Mouse (Mus musculus) forebrain, embryonic 16.5 days (tissue): ENCODE data around the gene Nags. TPM values are rescaled to one million over a fixed set of nuclear protein-coding genes. Genes with fewer than 3 reads are reported as not detected.

ENCODE experiments used
- ATAC-seq: fragments of 200-750 bp; cut with Nextera tagmentation; 2 replicates; pipeline ENCODE4 v1.8.0; 2017; ENCODE audit warnings: mild to moderate bottlenecking, moderate library complexity
- H3K27ac ChIP-seq: fragments of 300-500 bp; sonication (generic); 2 replicates; pipeline ENCODE4 v1.5.1; 2014; ENCODE audit warnings: low read length, control low read depth
- H3K27me3 ChIP-seq: fragments of 300-500 bp; sonication (generic); replicated peaks from 2 replicates; pipeline ENCODE4 v1.6.1; 2014; ENCODE audit warnings: low read length; ENCODE audit not compliant: control insufficient read depth, insufficient read depth
- H3K36me3 ChIP-seq: fragments of 300-500 bp; sonication (generic); 2 replicates; pipeline ENCODE4 v1.6.1; 2014; ENCODE audit not compliant: control insufficient read depth, insufficient read depth
- H3K4me1 ChIP-seq: fragments of 300-500 bp; sonication (generic); replicated peaks from 2 replicates; pipeline ENCODE4 v1.6.1; 2014; ENCODE audit warnings: low read length; ENCODE audit not compliant: control insufficient read depth, insufficient read depth
- H3K4me2 ChIP-seq: fragments of 300-500 bp; sonication (generic); 2 replicates; pipeline ENCODE4 v1.6.1; 2014; ENCODE audit warnings: mild to moderate bottlenecking, low read length, control low read depth
- H3K4me3 ChIP-seq: fragments of 300-500 bp; sonication (generic); replicated peaks from 2 replicates; pipeline ENCODE4 v1.5.1; 2014; ENCODE audit warnings: mild to moderate bottlenecking, low read length, control low read depth
- H3K9ac ChIP-seq: fragments of 300-500 bp; sonication (generic); replicated peaks from 2 replicates; pipeline ENCODE4 v1.6.1; 2014; ENCODE audit warnings: low read depth, low read length, control low read depth
- H3K9me3 ChIP-seq: fragments of 300-500 bp; sonication (generic); 2 replicates; pipeline ENCODE4 v1.6.1; 2016; ENCODE audit warnings: low read length; ENCODE audit not compliant: control insufficient read depth
- WGBS: fragments of 180-500 bp; shearing (Covaris S2); extraction: QIAGEN DNeasy Blood & Tissue Kit; methylation state at CpG from one replicate; pipeline ENCODE4 v1.1.7; 2014; 5-methylcytosine and 5-hydroxymethylcytosine counted together
- polyA plus RNA-seq: library from polyadenylated mRNA; unstranded; fragments of >200 nt; fragmentation: Nextera tagmentation; extraction: Ambion mirVana; gene quantifications from 2 replicates; pipeline ENCODE4 v1.2.1, GENCODE M21; 2015

The Nags gene
- polyA plus RNA-seq, 1 experiment from 2014 or later, result not detected

DNA sequence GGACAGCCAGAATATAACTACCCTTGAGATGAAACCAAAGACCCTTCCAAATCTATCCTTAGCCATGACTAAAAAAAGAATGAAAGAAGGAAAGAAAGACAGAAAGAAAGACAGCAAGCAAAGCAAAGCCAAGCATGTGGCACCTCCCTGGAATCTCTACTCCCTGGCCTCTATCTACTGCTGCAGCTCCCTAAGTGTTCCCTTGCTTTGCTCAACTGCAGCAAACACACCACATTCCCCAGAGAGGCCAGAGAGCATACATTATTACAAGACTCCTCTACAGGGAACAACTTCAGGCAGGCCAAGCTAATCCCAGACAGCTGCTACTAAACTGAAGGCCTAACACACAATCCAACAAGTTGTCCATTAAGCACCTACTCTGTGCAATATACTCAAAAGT, 34.5 kb downstream of the Nags start:
- Histone ChIP-seq H3K4me3 (no peak overlapping the region), H3K4me2 (no peak overlapping the region), H3K27me3 (no peaks in the 10 kb centered on the region), H3K27ac (no peak overlapping the region), H3K9ac (no peak overlapping the region), H3K4me1 (peaks cover 13% of the 10 kb centered on the region), H3K9me3 (no peaks in the 10 kb centered on the region), H3K36me3 (peaks cover 5% of the 10 kb centered on the region)
- ATAC-seq, result no peak

DNA sequence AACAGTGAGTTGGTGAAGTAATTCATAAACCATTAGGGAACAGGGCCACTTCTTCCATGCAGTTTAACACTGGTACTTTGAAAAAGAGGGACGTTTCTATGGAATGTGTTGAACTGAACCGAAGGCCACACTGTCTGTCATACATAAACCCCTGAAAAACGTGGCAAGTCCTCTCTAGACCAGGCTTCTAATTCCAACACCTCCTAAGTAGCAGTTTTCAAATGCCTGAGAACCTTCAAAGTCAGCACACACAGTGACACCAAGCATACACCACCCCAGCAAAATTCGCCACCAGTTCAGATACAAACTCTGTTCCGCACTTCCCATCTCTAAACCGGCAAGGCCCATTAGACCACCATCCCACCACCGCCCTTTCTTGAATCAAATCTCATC, 38.9 kb downstream of the Nags start:
- Histone ChIP-seq H3K9me3 (no peaks in the 10 kb centered on the region), H3K36me3 (peaks cover 5% of the 10 kb centered on the region), H3K27ac (peak overlapping the region; percentile 95), H3K4me3 (peak overlapping the region; percentile 63), H3K9ac (peak overlapping the region; percentile 88), H3K27me3 (no peaks in the 10 kb centered on the region), H3K4me1 (peaks cover 16% of the 10 kb centered on the region), H3K4me2 (peak overlapping the region; percentile 90)
- WGBS, result 6% methylated on average over 7 of the region's 7 CpGs
- ATAC-seq, result 0 out of 2 replicates have a peak, but pooled peaks have one; percentile 2

DNA sequence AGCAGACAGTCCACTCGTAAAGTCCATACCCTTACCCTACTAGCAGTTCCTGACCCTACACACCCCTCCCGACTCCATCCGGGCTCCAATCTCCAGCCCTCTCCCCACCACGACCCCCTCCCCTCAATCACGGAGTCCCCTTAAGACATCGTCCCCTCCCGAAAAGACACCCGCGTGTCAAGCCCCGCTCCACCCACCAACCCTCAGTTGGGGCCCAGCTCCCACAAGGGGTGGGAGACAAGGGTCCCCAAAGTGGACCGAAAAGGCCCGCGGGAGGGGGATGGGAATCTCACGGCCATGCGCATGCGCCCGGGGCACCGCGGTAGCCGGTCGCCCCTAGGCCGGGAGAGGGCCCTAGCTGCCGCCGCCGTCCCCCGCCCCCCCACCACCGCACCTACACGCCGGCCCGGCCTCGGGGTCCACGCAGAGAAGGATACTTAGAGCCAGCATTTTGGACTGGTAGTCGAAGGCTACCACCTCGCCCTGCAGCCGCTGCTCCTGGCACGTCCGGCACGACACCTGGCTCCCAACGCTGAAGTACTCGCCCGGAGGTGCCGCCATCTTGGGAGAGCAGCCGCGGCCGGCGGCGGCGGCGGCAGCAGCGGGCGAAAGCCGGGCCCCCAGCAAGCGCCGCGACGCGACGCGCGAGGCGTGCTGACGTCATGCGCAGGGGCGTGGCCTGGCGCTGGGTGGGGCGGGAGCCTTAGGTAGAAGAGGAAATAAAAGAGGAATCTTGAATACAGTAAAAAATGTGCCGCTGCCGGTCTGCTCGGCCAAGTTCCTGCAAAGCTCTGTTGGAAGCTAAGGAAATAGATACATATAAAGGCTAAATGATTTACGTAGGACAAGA, 39.6 kb downstream of the Nags start, which contains the start of gene Lsm12:
Lsm12 (minus strand) TSS at position 651 of the 850 bp plus-strand sequence.
- peaks cover 18% of the 10 kb centered on the region for H3K4me1 ChIP-seq
- H3K4me3 ChIP-seq, result peak within 1 kb of the TSS; percentile 63
- no peaks in the 10 kb centered on the region for H3K9me3 ChIP-seq
- peak within 1 kb of the TSS; percentile 95 for H3K27ac ChIP-seq
- peak within 1 kb of the TSS; percentile 88 for H3K9ac ChIP-seq
- no peaks in the 10 kb centered on the region for H3K27me3 ChIP-seq
- under 1% methylated on average over 58 of the region's 70 CpGs for WGBS
- peak within 1 kb of the TSS; percentile 90 for H3K4me2 ChIP-seq
- peaks cover 5% of the 10 kb centered on the region for H3K36me3 ChIP-seq
- ATAC-seq, result peak; percentile 87

DNA sequence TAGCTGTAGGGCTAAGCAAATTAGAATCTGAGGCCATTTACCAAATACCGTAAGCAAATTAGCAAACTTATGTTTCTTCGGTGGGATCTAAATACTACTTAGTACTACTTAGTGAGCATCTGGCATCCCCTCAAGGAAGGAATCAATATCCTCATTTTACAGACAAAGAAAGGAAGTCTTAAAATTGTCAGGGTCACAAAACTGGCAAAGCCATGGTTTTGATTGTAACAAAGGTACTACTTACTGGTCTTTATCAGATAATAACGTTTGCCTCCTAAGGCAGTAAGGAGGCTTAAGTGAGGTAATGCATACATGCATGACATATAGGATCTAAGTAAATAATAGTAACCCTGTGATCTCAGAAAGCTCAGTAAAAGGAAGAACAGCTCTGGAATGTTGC, 40.4 kb downstream of the Nags start:
- H3K36me3 ChIP-seq, result peaks cover 3% of the 10 kb centered on the region
- ATAC-seq, result no peak
- H3K9me3 ChIP-seq, result no peaks in the 10 kb centered on the region
- H3K27me3 ChIP-seq, result no peaks in the 10 kb centered on the region
- peak overlapping the region; percentile 90 for H3K4me2 ChIP-seq
- H3K4me3 ChIP-seq, result no peak overlapping the region; the same call in 1 of the 2 replicates
- peak overlapping the region; percentile 95 for H3K27ac ChIP-seq
- H3K9ac ChIP-seq, result no peak overlapping the region; the same call in 1 of the 2 replicates
- peaks cover 26% of the 10 kb centered on the region for H3K4me1 ChIP-seq
- 53% methylated on average over 3 of the region's 3 CpGs for WGBS

DNA sequence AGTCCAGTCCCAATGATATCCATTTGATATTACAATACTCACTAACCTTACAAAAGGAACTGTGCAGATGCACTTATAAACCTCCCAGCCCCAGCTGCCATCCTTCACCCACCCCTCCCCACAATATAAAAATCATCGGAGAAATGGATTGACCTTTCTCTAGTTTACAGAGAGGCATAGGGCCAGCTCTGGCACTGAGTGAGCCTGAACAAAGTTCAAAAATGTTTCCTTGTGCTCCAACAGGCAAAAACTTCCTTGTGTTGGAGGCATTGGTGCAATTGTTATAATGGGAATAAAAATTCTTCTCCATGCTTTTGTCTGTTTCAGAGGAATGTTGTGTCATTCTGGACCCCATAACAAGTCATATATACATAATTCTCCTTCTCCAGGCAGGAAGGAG, 40.9 kb downstream of the Nags start:
- Histone ChIP-seq H3K4me2 (no peak overlapping the region), H3K27me3 (no peaks in the 10 kb centered on the region), H3K9me3 (no peaks in the 10 kb centered on the region), H3K27ac (no peak overlapping the region), H3K9ac (no peak overlapping the region), H3K4me1 (peaks cover 28% of the 10 kb centered on the region), H3K36me3 (peaks cover 3% of the 10 kb centered on the region; the same call in 1 of the 2 replicates), H3K4me3 (no peak overlapping the region)
- 73% methylated on average over 1 of the region's 1 CpGs for WGBS
- no peak for ATAC-seq

DNA sequence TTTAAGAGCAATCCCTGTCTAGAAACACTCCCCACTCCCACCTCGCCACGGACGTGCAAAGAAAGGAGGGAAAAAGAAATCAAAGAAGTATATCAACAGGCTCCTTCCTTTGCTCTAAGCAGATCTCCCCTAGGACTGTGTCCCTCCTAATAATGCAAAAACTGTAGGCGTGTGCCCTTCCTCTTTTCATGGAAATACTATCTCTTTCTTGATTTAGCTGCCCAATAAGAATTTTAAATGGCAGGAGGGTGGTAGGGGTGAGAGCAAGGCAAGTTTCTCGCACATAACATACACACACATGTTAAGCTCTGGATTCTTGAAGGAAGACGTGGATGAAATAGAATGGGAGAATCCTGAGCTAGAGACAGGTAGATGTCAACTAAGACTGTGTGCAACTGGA, 43.7 kb downstream of the Nags start:
- Histone ChIP-seq H3K4me3 (peak overlapping the region; percentile 55), H3K9me3 (no peaks in the 10 kb centered on the region), H3K27ac (peak overlapping the region; percentile 24; the same call in 1 of the 2 replicates), H3K27me3 (no peaks in the 10 kb centered on the region), H3K9ac (peak overlapping the region; percentile 73), H3K4me1 (peaks cover 20% of the 10 kb centered on the region), H3K4me2 (peak overlapping the region; percentile 89), H3K36me3 (peaks cover 1% of the 10 kb centered on the region)
- WGBS, result 73% methylated on average over 6 of the region's 6 CpGs
- ATAC-seq, result no peak

DNA sequence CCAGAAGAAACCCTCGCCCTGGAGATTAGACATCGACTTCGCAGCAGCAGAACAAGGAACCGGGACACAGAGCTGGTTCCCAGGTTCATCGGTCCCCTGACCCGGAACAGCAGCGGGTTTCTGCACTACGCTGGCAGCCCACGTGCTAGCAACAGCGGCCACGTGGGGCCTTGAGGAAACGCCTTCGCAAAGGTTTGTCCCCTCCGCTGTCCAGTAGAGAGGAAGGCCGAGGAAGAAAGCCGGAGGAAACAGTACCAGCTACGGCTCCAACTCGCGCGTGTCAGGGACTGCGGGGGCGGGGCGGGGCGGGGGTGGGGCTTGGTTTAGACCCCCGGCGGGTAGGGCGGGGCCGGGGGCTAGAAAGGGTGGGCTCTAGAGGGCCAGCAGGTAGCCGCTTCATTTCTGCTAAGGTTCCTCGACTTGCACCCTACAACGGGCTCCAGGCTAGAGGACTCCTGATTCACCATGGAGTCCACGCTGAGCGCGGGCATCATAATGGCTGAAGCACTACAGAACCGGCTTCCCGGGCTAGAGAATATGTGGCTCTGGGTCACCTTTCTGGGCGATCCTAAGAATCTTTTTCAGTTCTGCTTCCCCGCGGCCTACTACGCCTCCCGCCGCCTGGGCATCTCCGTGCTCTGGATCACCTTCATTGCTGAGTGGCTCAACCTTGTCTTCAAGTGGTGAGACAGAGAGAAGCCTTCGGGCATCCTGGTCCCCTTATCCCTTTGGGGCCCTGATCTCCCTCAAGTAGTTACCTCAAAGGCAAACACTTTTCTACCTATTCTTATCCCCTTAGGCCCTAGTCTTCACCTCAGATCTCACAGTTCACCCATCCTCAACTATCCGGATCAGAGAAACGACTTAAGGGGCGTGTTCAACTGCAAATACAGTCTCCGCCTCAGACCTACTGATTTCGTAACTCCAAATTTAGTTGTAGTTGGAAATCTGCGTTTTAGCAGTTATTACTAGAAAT, 44.4 kb downstream of the Nags start, which contains the start of gene G6pc3:
G6pc3 (plus strand) TSS at position 160 of the 976 bp plus-strand sequence.
- Histone ChIP-seq H3K36me3 (peaks cover 4% of the 10 kb centered on the region), H3K27me3 (no peaks in the 10 kb centered on the region), H3K9ac (peak within 1 kb of the TSS; percentile 73), H3K4me1 (peaks cover 15% of the 10 kb centered on the region), H3K4me3 (peak within 1 kb of the TSS; percentile 55), H3K9me3 (no peaks in the 10 kb centered on the region), H3K4me2 (peak within 1 kb of the TSS; percentile 89), H3K27ac (peak within 1 kb of the TSS; percentile 59)
- peak; percentile 82 for ATAC-seq
- WGBS, result 2% methylated on average over 50 of the region's 50 CpGs

DNA sequence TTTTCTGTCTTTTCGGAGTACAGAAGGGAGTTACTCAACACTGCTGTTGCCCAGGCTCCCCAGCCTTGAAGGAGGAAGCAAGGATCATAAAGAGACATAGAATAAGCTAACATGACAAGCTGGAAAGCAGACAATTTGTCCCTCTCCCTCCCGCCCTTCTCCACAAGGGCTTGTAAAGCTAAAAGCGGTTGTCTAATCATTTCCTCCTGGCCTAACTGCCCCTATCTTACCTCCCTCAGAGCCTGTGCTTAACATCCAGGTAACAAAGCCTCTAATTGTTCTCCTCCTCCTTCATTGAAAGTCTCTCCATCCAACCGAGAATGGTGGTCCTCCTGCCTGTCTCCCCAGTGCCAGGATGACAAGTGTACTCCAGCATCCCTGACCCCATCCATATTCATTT, 45.5 kb downstream of the Nags start:
- Histone ChIP-seq H3K9ac (peak overlapping the region; percentile 26; the same call in 1 of the 2 replicates), H3K4me1 (peaks cover 15% of the 10 kb centered on the region), H3K27me3 (no peaks in the 10 kb centered on the region), H3K9me3 (no peaks in the 10 kb centered on the region), H3K36me3 (peaks cover 13% of the 10 kb centered on the region), H3K4me3 (no peak overlapping the region), H3K27ac (no peak overlapping the region), H3K4me2 (no peak overlapping the region)
- WGBS, result 61% methylated on average over 4 of the region's 4 CpGs
- ATAC-seq, result no peak
